Mouse (Mus musculus) MEL (cell line): ENCODE measurements around the gene Slc45a1.

Source experiments
- CHD2 ChIP-seq: IDR thresholded peaks from 2 replicates; pipeline ENCODE4 v1.6.1; 2011; ENCODE audit warnings: low read length, improper control_type of control experiment
- CTCF ChIP-seq, 3 experiments: IDR thresholded peaks in 2 of 3; conservative IDR thresholded peaks in 1 of 3; 2 replicates each; pipeline ENCODE4 v1.5.1; 2011 to 2012; ENCODE audit warnings: low read length in 3 of 3, low read depth in 2 of 3, mild to moderate bottlenecking in 2 of 3, improper control_type of control experiment in 1 of 3, inconsistent platforms in 1 of 3, mixed read lengths in 1 of 3, moderate library complexity in 1 of 3; ENCODE audit not compliant: control insufficient read depth in 1 of 3, insufficient read depth in 1 of 3, poor library complexity in 1 of 3, severe bottlenecking in 1 of 3
- GATA1 ChIP-seq: IDR thresholded peaks from 2 replicates; pipeline ENCODE4 v1.6.1; 2011; ENCODE audit warnings: low read depth, low read length, improper control_type of control experiment
- JUND ChIP-seq: IDR thresholded peaks from 2 replicates; pipeline ENCODE4 v1.6.1; 2011; ENCODE audit warnings: low read depth, mild to moderate bottlenecking, improper control_type of control experiment, low read length
- MAZ ChIP-seq: IDR thresholded peaks from 2 replicates; pipeline ENCODE4 v1.6.1; 2012; ENCODE audit warnings: low read depth, mild to moderate bottlenecking, inconsistent platforms, low read length, improper control_type of control experiment
- MEF2A ChIP-seq: IDR thresholded peaks from 2 replicates; pipeline ENCODE4 v1.6.1; 2014; ENCODE audit warnings: low read depth, mild to moderate bottlenecking, inconsistent platforms, low read length, improper control_type of control experiment; ENCODE audit not compliant: poor library complexity, insufficient replicate concordance, severe bottlenecking; ENCODE audit errors: extremely low read depth
- MXI1 ChIP-seq: IDR thresholded peaks from 2 replicates; pipeline ENCODE4 v1.6.1; 2011; ENCODE audit warnings: mild to moderate bottlenecking, low read depth, low read length, improper control_type of control experiment
- POLR2A ChIP-seq, 2 experiments: IDR thresholded peaks; 2 replicates each; pipeline ENCODE4 v1.6.1; 2011 to 2012; ENCODE audit warnings: low read length in 2 of 2, mild to moderate bottlenecking in 2 of 2, control low read depth in 1 of 2, improper control_type of control experiment in 1 of 2, low read depth in 1 of 2, moderate library complexity in 1 of 2; ENCODE audit not compliant: control insufficient read depth in 1 of 2, insufficient read depth in 1 of 2, poor library complexity in 1 of 2
- TCF12 ChIP-seq: IDR thresholded peaks from 2 replicates; pipeline ENCODE4 v1.6.1; 2014; ENCODE audit warnings: low read depth, mild to moderate bottlenecking, inconsistent platforms, low read length, improper control_type of control experiment, moderate library complexity
- ZMIZ1 ChIP-seq: IDR thresholded peaks from 2 replicates; pipeline ENCODE4 v1.6.1; 2012; ENCODE audit warnings: low read depth, mild to moderate bottlenecking, inconsistent platforms, low read length, improper control_type of control experiment, moderate library complexity

DNA sequence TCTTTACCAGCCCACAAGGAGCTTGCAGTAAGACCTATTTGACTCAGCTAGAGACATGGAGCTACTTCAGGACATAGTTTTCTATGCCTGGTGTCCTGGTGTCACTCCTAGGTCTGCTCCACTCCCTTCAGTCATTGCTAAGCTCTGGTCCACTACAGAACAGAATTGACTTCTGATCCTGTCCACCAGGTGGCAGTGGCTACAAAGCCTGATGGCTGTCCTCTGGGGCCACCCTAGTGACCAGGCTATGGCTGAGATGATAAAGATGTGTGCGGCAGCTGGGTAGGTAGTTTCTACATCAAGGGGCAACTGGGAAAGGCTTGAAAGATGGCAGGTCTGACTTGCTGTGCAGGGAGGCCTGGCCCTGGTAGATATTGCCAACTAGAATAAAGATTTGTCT lies 26.5 kb downstream of the Slc45a1 start:
- TF ChIP-seq POLR2A (IDR thresholded peaks at IDR 0.05; ENCODE audit: control insufficient read depth in 1 of 2, insufficient read depth in 1 of 2, low read depth in 1 of 2, low read length in 2 of 2, poor library complexity in 1 of 2) (no peak), MAZ (no peak), JUND (no peak), MXI1 (no peak), TCF12 (no peak), CTCF (IDR thresholded peaks at IDR 0.05 in 2 of 3, conservative IDR thresholded peaks at IDR 0.05 in 1 of 3; ENCODE audit: control insufficient read depth in 1 of 3, insufficient read depth in 1 of 3, low read depth in 2 of 3, low read length in 3 of 3, poor library complexity in 1 of 3, severe bottlenecking in 1 of 3) (peak; percentile 66 to 74 (median 69)), ZMIZ1 (no peak), GATA1 (no peak), MEF2A (no peak), CHD2 (no peak)
